Mouse (Mus musculus) G1E (cell line): Measurements from ENCODE around the gene Hmx3. TPM values are rescaled to one million over a fixed set of nuclear protein-coding genes. Genes with fewer than 3 reads are reported as not detected.

ENCODE experiments used
- ATAC-seq: 2 replicates; pipeline ENCODE4 v1.8.0; 2016; ENCODE audit warnings: mild to moderate bottlenecking; ENCODE audit not compliant: insufficient number of reproducible peaks, poor library complexity, low FRiP score, severe bottlenecking; ENCODE audit errors: extremely low read depth
- DNase-seq: peaks from one replicate; pipeline ENCODE4 v3.0.0; 2012; ENCODE audit warnings: low spot score
- H3K27me3 ChIP-seq: 2 replicates; pipeline ENCODE4 v1.6.1; 2012; ENCODE audit warnings: mild to moderate bottlenecking, low read length, inconsistent platforms; ENCODE audit not compliant: insufficient read depth
- H3K36me3 ChIP-seq: replicated peaks from 2 replicates; pipeline ENCODE3; 2012; ENCODE audit warnings: mild to moderate bottlenecking, inconsistent platforms
- H3K4me1 ChIP-seq: 2 replicates; pipeline ENCODE4 v1.6.1; 2012; ENCODE audit warnings: low read depth, low read length, inconsistent platforms, mixed read lengths; ENCODE audit not compliant: insufficient read depth
- H3K4me3 ChIP-seq: 2 replicates; pipeline ENCODE4 v1.5.1; 2012; ENCODE audit warnings: low read depth, mild to moderate bottlenecking, inconsistent platforms, low read length, moderate library complexity, mixed read lengths
- H3K9me3 ChIP-seq: replicated peaks from 2 replicates; pipeline ENCODE4 v1.6.1; 2012; ENCODE audit warnings: inconsistent platforms
- CTCF ChIP-seq: IDR thresholded peaks from 2 replicates; pipeline ENCODE4 v1.5.1; 2012; ENCODE audit warnings: low read depth, low read length, inconsistent platforms, mixed read lengths
- GATA1 ChIP-seq: IDR thresholded peaks from 2 replicates; pipeline ENCODE4 v1.6.1; 2012; ENCODE audit warnings: borderline replicate concordance, low read length, inconsistent platforms, mixed read lengths
- GATA2 ChIP-seq: IDR thresholded peaks from 2 replicates; pipeline ENCODE4 v1.6.1; 2012; ENCODE audit warnings: low read depth, low read length, inconsistent platforms, borderline replicate concordance
- POLR2AphosphoS5 ChIP-seq: IDR thresholded peaks from 2 replicates; pipeline ENCODE4 v1.6.1; 2012; ENCODE audit warnings: low read depth, low read length, inconsistent platforms; ENCODE audit not compliant: insufficient replicate concordance
- TAL1 ChIP-seq: conservative IDR thresholded peaks from 2 replicates; pipeline ENCODE4 v1.6.1; 2012; ENCODE audit warnings: low read depth, low read length, inconsistent platforms, mixed read lengths
- polyA plus RNA-seq: library from polyadenylated mRNA; stranded (reverse); fragments of >175 nt; gene quantifications from 2 replicates; pipeline ENCODE4 v1.2.3, GENCODE M21; 2012
- total RNA-seq, 2 experiments: library from RNA; stranded (forward) in 1 of 2; stranded (reverse) in 1 of 2; fragments of 200-1000 nt in 1 of 2; fragments of >200 nt in 1 of 2; fragmentation: Nextera tagmentation in 1 of 2; gene quantifications; 2 replicates each; pipeline ENCODE4 v1.2.3; 2014 to 2017

Gene Hmx3
- total and polyA plus RNA-seq, 3 experiments, result not detected

DNA sequence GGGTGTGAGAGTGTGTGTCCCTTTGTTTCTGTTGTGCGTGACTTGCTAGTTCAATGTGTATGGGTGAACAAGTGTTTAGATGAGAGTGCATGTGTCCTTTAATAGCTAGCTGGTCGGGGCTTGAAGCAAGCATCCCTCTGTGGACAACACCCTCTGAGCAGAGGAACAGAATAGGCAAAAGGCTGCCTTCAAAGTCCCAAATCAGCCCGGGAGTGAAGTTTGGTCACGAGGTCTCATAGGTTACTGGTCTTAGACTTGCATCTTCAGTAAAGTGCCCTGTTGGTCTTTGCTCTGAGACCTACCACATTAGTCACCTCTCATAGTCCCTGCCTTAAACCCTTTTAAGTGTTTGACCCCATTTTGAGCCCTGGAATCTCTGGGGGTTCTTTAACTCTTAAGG lies 8.8 kb downstream of the Hmx3 start:
- Histone ChIP-seq H3K4me3 (no peak overlapping the region), H3K4me1 (peaks cover 22% of the 10 kb centered on the region), H3K36me3 (peaks cover 6% of the 10 kb centered on the region), H3K27me3 (peaks cover 84% of the 10 kb centered on the region), H3K9me3 (peaks cover 13% of the 10 kb centered on the region)
- no peak for ATAC-seq
- TF ChIP-seq CTCF, result no peak
- no peak for TF ChIP-seq GATA1
- no peak for TF ChIP-seq POLR2AphosphoS5
- DNase-seq, result no peak

DNA sequence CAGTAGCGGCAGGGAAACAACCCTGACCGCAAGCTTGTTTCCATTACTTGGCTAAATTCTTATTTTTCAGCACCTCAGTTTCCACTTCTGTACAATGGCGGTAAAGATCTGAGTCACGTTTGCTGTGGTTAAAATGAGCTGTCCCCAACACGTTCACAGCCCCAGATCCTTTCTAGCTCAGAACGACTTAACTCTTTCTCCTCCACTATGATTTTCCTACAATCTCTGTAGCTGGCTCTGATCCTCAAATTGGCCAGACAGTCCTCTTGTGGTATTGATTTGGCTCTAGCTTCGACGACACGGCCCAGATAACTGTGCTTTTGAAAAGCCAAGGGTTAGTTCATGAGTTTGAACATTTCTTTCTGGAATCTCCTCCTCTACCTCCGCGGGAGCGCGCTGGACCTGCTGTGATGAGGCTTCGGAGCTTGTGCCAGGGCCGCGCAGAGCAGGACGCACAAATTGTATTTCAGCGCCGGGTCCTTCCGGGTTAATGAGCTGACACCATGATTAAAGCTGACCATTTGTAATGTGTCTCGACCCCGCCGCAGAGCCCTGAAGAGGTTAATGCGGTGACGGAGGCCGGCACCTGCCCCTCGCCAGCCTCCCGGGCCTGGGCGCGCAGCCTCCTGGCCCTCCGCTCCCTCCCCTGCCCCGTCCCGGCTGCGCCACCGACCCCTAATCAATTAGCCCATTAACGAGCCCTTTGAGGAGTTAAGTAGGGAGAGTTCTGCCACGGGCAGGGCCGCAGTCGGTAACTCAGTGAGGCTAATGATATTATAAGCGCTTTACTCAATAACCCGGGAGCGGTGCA lies 9.5 kb downstream of the Hmx3 start:
- Histone ChIP-seq H3K27me3 (peaks cover 85% of the 10 kb centered on the region), H3K4me3 (no peak overlapping the region), H3K4me1 (peaks cover 27% of the 10 kb centered on the region), H3K9me3 (peaks cover 13% of the 10 kb centered on the region), H3K36me3 (peaks cover 11% of the 10 kb centered on the region)
- no peak for TF ChIP-seq GATA2
- TF ChIP-seq TAL1, result no peak
- no peak for TF ChIP-seq GATA1
- no peak for TF ChIP-seq POLR2AphosphoS5
- TF ChIP-seq CTCF, result no peak
- DNase-seq, result no peak
- no peak for ATAC-seq

DNA sequence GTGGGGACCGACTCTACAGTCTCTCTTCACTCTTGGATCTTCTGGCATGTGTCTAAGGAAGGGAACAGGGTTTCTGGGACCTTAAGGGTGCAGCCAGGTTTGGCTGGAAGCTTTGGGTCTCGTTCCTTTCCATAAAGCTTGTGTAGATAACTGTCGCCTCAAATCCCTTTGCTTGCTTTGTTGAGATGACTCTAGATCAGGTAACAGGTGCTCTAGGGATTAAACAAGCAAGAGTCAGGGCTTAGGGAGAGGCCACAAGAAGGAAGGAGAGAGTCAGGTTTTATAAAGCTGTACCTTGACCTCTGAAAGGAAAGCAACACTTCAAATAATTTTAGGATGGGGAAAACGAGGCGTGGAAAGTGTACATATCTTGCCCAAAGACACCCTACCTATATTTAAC lies 10.1 kb downstream of the Hmx3 start:
- H3K4me1 ChIP-seq, result peaks cover 27% of the 10 kb centered on the region
- TF ChIP-seq CTCF, result no peak
- no peak for TF ChIP-seq GATA1
- TF ChIP-seq GATA2, result no peak
- TF ChIP-seq TAL1, result no peak
- peaks cover 85% of the 10 kb centered on the region for H3K27me3 ChIP-seq
- H3K4me3 ChIP-seq, result no peak overlapping the region
- H3K9me3 ChIP-seq, result peaks cover 13% of the 10 kb centered on the region
- DNase-seq, result no peak
- peaks cover 11% of the 10 kb centered on the region for H3K36me3 ChIP-seq
- no peak for ATAC-seq

DNA sequence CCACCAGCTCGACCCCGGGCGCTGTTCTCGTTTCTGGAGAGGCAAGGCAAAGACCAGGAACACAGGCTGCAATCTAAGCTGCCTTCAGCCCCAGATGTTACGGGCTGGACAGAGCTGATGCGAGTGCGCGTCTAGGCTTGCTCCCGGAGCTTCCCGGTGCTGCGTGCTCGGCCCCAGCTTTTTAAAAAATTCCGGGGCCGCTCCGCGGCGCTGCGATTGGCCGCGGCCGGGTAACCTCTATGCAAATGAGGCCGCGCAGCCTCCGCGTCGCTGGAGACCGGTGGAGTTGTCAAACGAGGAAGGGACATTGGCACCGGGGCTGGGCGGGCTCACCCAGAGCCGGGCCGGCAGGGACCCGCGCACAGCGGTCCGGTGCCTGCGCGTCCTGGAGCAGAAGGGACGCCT lies 11.1 kb downstream of the Hmx3 start:
- TF ChIP-seq TAL1 (no peak), POLR2AphosphoS5 (no peak), CTCF (no peak), GATA2 (no peak), GATA1 (no peak)
- Histone ChIP-seq H3K27me3 (peaks cover 76% of the 10 kb centered on the region), H3K4me1 (peaks cover 27% of the 10 kb centered on the region)

DNA sequence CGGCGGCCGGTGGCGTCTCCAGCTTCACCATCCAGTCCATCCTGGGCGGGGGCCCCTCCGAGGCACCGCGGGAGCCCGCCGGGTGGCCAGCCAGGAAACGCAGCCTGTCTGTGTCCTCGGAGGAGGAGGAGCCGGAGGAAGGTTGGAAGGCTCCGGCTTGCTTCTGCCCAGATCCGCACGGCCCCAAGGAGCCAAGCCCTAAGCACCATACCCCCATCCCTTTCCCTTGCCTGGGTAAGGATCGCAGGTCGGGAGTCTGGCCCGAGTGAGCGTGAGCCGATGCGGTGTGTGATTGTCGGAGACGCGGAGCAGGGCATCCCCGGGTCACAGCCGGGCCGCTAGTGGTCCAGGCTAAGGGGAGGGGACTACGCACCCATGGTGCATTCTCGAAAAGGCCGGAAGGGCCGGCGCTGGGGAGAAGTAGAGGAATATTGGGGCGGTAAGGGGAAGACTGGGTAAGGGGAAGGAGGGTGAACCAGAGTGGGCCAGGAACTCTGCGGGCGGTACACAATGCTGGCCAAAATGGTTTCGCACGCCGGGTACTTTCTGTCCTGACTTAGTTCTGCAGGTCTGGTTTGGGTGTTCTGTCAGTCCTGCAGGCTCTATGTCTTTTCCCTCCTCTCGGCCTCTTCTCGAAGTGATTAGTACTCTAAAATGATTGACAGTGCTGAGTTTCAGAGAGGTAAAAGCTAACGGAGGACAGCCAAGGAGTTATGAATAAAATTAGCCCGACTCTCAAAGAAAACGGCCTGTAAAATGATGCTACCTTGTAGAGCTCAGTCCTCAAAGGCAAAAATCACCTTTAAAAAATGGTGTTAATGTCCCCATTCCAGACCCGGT lies 11.9 kb downstream of the Hmx3 start:
- TF ChIP-seq GATA1 (no peak), POLR2AphosphoS5 (no peak), TAL1 (no peak), CTCF (no peak), GATA2 (no peak)
- peak overlapping the region; percentile 73 for H3K4me3 ChIP-seq
- ATAC-seq (peak; percentile 45; the same call in 1 of the 2 replicates), DNase-seq (peak; percentile 15)
- peaks cover 13% of the 10 kb centered on the region for H3K9me3 ChIP-seq
- peaks cover 69% of the 10 kb centered on the region for H3K27me3 ChIP-seq
- H3K36me3 ChIP-seq, result peaks cover 11% of the 10 kb centered on the region
- peaks cover 29% of the 10 kb centered on the region for H3K4me1 ChIP-seq

More for the DNA sequence above, 11.1 kb downstream of the Hmx3 start:
- DNase-seq (peak; percentile 68), ATAC-seq (peak; percentile 69)
- H3K4me3 ChIP-seq, result peak overlapping the region; percentile 73
- peaks cover 11% of the 10 kb centered on the region for H3K36me3 ChIP-seq
- peaks cover 13% of the 10 kb centered on the region for H3K9me3 ChIP-seq

DNA sequence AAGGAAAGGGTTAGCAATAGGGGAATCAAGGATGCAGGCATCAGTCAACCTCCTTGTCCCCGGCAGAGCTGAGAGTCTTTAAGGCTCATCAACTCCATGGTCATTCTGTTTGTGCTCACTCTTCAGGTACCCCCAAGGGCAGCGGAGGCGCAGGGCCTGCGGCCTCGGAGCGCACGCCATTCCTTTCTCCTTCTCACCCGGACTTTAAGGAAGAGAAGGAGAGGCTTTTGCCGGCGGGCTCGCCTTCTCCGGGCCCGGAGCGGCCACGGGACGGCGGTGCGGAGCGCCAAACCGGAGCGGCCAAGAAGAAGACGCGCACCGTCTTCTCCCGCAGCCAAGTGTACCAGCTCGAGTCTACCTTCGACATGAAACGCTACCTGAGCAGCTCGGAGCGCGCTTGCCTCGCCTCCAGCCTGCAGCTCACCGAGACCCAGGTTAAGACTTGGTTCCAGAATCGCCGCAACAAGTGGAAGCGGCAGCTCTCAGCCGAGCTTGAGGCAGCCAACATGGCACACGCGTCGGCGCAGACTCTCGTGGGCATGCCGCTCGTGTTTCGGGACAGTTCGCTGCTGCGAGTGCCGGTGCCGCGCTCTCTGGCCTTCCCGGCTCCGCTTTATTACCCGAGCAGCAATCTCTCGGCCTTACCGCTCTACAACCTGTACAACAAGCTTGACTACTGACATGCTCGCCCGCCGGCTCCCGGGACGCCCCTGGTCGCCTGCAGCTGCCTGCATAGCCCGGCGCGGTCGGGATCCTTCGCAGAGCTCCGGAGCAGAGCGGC lies 12.8 kb downstream of the Hmx3 start:
- H3K27me3 ChIP-seq, result peaks cover 61% of the 10 kb centered on the region
- peaks cover 30% of the 10 kb centered on the region for H3K4me1 ChIP-seq
- peaks cover 11% of the 10 kb centered on the region for H3K36me3 ChIP-seq
- ATAC-seq, result no peak
- no peak for TF ChIP-seq GATA1
- no peak for TF ChIP-seq TAL1
- TF ChIP-seq CTCF, result no peak
- TF ChIP-seq POLR2AphosphoS5, result no peak
- peaks cover 13% of the 10 kb centered on the region for H3K9me3 ChIP-seq
- H3K4me3 ChIP-seq, result peak overlapping the region; percentile 15; the same call in 1 of the 2 replicates
- no peak for DNase-seq
